Mouse (Mus musculus) myocyte (in vitro differentiated cells): ENCODE measurements around the gene Folr2. TPM values are rescaled to one million over a fixed set of nuclear protein-coding genes. Genes with fewer than 3 reads are reported as not detected.

Experiments used
- H3K27me3 ChIP-seq: one replicate; pipeline ENCODE4 v1.6.1; 2011; ENCODE audit not compliant: control insufficient read depth, insufficient read depth, insufficient read length
- H3K36me3 ChIP-seq: one replicate; pipeline ENCODE4 v1.6.1; 2011; ENCODE audit not compliant: control insufficient read depth, insufficient read depth
- H3K4me2 ChIP-seq: one replicate; pipeline ENCODE4 v1.6.1; 2011; ENCODE audit warnings: low read depth, control low read depth
- H3K4me3 ChIP-seq: one replicate; pipeline ENCODE4 v1.5.1; 2011; ENCODE audit warnings: mild to moderate bottlenecking, control low read depth, moderate library complexity
- H3K79me2 ChIP-seq: one replicate; pipeline ENCODE4 v1.6.1; 2011; ENCODE audit not compliant: control insufficient read depth, insufficient read depth
- H3ac ChIP-seq: one replicate; pipeline ENCODE4 v1.6.1; 2011; ENCODE audit not compliant: control insufficient read depth, insufficient read length
- CEBPB ChIP-seq: IDR thresholded peaks from 2 replicates; pipeline ENCODE4 v1.6.1; 2011; ENCODE audit warnings: mild to moderate bottlenecking, moderate library complexity; ENCODE audit not compliant: poor library complexity, insufficient read depth, severe bottlenecking
- E2F4 ChIP-seq: IDR thresholded peaks from one replicate; pipeline ENCODE4 v1.6.1; 2011; ENCODE audit warnings: mild to moderate bottlenecking, control low read depth, moderate library complexity; ENCODE audit not compliant: insufficient read depth
- MAX ChIP-seq: IDR thresholded peaks from one replicate; pipeline ENCODE4 v1.6.1; 2011; ENCODE audit warnings: low read depth, mild to moderate bottlenecking, control low read depth
- MYOD1 ChIP-seq, 3 experiments: IDR thresholded peaks; one replicate each; pipeline ENCODE4 v1.6.1; 2011; ENCODE audit warnings: control low read depth in 2 of 3, low read depth in 2 of 3, mild to moderate bottlenecking in 2 of 3, moderate library complexity in 1 of 3; ENCODE audit not compliant: insufficient read length in 2 of 3, control insufficient read depth in 1 of 3
- MYOG ChIP-seq, 3 experiments: IDR thresholded peaks; one replicate each; pipeline ENCODE4 v1.6.1; 2011; ENCODE audit warnings: control low read depth in 2 of 3, low read depth in 2 of 3, mild to moderate bottlenecking in 2 of 3; ENCODE audit not compliant: insufficient read length in 2 of 3, control insufficient read depth in 1 of 3, insufficient read depth in 1 of 3
- POLR2A ChIP-seq: IDR thresholded peaks from one replicate; pipeline ENCODE4 v1.6.1; 2011; ENCODE audit warnings: low read depth, mild to moderate bottlenecking, control low read depth, moderate library complexity; ENCODE audit not compliant: insufficient read length
- POLR2AphosphoS2 ChIP-seq: IDR thresholded peaks from one replicate; pipeline ENCODE4 v1.6.1; 2011; ENCODE audit warnings: low read depth, control low read depth; ENCODE audit not compliant: insufficient read length
- REST ChIP-seq: IDR thresholded peaks from one replicate; pipeline ENCODE4 v1.6.1; 2011; ENCODE audit warnings: mild to moderate bottlenecking, control low read depth, moderate library complexity; ENCODE audit not compliant: insufficient read depth, insufficient read length
- SRF ChIP-seq: IDR thresholded peaks from one replicate; pipeline ENCODE4 v1.6.1; 2011; ENCODE audit warnings: low read depth; ENCODE audit not compliant: control insufficient read depth, insufficient read length
- TCF12 ChIP-seq: IDR thresholded peaks from one replicate; pipeline ENCODE4 v1.6.1; 2011; ENCODE audit warnings: mild to moderate bottlenecking, control low read depth; ENCODE audit not compliant: poor library complexity, insufficient read depth, severe bottlenecking
- TCF3 ChIP-seq: IDR thresholded peaks from one replicate; pipeline ENCODE4 v1.6.1; 2011; ENCODE audit warnings: low read depth, control low read depth; ENCODE audit not compliant: insufficient read length
- USF1 ChIP-seq: IDR thresholded peaks from one replicate; pipeline ENCODE4 v1.6.1; 2011; ENCODE audit warnings: low read depth, mild to moderate bottlenecking, control low read depth, moderate library complexity
- polyA plus RNA-seq: library from polyadenylated mRNA; unstranded; fragments of >200 nt; fragmentation: generic; extraction: Trizol; gene quantifications from one replicate; pipeline ENCODE4 v1.2.1, GENCODE M21; 2012; ENCODE audit warnings: missing spikeins

The Folr2 gene
- polyA plus RNA-seq, 1 experiment = not detected

DNA sequence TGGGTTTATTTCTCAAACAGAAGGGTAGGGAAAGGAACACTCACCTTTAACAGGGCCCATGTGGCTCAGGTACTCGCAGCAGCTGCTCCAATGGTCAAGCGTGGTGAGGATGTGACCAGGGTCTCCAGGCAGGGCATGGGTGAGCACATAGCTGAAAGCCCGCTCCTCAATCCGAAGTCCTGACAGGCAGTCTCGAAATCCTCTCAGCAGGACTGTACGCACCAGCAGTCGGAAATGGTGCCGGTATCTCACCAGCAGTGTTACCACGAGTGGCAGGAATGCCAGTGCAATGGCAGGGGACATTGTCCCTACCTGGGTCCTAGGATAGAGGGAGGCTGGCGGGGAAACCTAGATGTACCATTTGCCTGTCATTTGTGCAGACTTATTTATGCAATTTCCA lies 45.0 kb upstream of the Folr2 start:
- Histone ChIP-seq H3K79me2 (peaks cover 11% of the 10 kb centered on the region), H3K4me3 (no peak overlapping the region), H3ac (no peak overlapping the region), H3K36me3 (no peaks in the 10 kb centered on the region), H3K4me2 (no peak overlapping the region), H3K27me3 (no peaks in the 10 kb centered on the region)
- no peak for TF ChIP-seq USF1
- TF ChIP-seq SRF = no peak
- no peak for TF ChIP-seq REST
- no peak for TF ChIP-seq POLR2A
- TF ChIP-seq TCF12 = no peak
- TF ChIP-seq TCF3 = no peak
- no peak for TF ChIP-seq CEBPB
- TF ChIP-seq E2F4 = no peak
- TF ChIP-seq MAX = no peak
- no peak for TF ChIP-seq POLR2AphosphoS2
- no peak for TF ChIP-seq MYOD1 (IDR thresholded peaks at IDR 0.05; ENCODE audit: control insufficient read depth in 1 of 3, insufficient read length in 2 of 3, low read depth in 2 of 3)
- TF ChIP-seq MYOG (IDR thresholded peaks at IDR 0.05; ENCODE audit: control insufficient read depth in 1 of 3, insufficient read depth in 1 of 3, insufficient read length in 2 of 3, low read depth in 2 of 3) = no peak

DNA sequence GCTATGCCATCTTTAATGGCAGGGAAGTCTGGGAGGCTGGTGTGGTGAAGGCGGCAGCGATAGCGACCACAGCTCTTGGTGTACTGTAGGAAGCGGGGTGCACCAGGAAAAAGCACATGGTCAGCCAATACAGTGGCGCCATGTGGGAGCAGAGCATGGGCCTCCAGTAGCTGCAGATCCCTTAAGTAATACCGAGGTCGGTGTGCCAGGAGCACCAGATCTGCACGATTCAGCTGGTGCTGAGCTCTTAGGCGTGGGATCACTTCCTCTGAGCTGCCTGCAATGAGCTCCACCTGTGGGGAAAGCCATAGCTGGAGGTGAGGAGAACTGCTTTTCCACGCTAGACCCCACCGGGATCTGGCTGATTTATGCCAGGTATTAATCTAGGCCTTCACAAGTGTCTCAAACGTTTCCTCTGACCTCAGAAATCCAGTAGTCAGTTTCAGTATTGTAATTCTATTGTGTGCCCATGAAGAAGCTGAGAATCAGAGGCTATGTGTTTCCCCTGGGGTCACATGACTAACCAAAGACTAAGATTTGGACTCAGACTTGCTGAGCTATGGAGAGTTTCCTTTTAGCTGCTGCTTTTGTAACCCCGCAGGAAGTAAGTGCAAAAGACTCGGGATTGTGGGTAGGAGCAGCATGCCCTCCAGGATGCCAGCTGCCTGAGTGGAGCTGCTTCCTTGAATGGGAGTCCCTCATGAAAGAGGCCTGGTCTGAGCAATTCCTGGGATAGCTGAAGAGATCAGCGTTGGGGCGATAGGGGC lies 43.5 kb upstream of the Folr2 start:
- H3K79me2 ChIP-seq = no peaks in the 10 kb centered on the region

DNA sequence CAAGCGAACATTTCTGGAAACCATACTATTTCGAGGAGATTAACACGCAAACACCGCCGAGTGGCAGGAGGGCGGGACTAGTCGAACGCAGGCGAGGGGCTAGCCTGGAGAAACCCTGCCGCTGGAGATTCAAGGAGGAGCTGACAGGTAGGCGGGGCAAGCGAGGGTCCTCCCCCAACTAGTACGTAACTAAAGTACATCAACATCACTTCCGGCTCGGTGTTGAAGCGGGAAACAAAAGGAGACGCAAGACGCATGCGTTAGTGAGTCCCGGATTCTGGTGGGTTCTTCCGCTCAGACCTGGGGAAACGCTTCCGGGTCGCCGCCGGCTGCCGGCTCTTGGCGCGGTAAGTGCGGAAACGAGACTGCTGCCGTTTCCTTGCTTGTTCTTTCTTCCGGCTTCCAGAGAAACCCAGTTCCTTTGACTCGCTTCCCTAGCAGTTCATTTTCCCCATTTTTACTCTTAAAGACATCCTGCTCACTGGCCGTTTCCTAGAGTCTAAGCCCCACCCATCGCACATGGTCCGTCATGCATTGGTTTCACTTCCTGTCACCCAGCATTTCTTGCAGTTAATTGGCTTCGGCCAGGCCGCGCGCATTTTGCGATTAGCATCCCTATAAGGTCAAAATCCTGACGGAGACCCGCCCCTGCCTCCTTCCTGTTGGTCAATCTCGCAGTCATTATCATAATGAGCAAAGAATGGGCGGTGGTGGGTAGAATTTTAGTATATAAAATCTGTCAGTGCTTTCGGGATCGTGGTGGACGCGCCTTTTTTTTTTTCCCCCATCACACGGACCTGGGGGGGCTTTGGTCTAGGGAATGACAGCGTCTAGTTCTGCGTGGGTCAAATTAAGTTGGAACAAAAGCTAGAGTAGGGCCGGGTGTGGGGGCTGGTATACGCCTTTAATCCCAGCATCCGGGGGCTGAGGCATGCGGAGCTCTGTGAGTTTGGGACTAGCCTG lies 39.4 kb upstream of the Folr2 start:
- Histone ChIP-seq H3K36me3 (no peaks in the 10 kb centered on the region), H3K27me3 (no peaks in the 10 kb centered on the region), H3K4me2 (peak overlapping the region; percentile 79), H3ac (peak overlapping the region; percentile 82), H3K79me2 (no peaks in the 10 kb centered on the region), H3K4me3 (peak overlapping the region; percentile 80)
- TF ChIP-seq POLR2AphosphoS2 (peak; percentile 76), CEBPB (no peak), E2F4 (peak; percentile 85), MYOG (IDR thresholded peaks at IDR 0.05; ENCODE audit: control insufficient read depth in 1 of 3, insufficient read depth in 1 of 3, insufficient read length in 2 of 3, low read depth in 2 of 3) (no peak), POLR2A (peak; percentile 68), MYOD1 (IDR thresholded peaks at IDR 0.05; ENCODE audit: control insufficient read depth in 1 of 3, insufficient read length in 2 of 3, low read depth in 2 of 3) (no peak), MAX (peak; percentile 66), TCF3 (no peak), SRF (peak; percentile 97), USF1 (peak; percentile 53), TCF12 (no peak), REST (no peak)

More for the DNA sequence above, 43.5 kb upstream of the Folr2 start:
- Histone ChIP-seq H3K27me3 (no peaks in the 10 kb centered on the region), H3K36me3 (no peaks in the 10 kb centered on the region), H3ac (no peak overlapping the region), H3K4me2 (no peak overlapping the region), H3K4me3 (no peak overlapping the region)
- no peak for TF ChIP-seq REST
- TF ChIP-seq MYOD1 (IDR thresholded peaks at IDR 0.05; ENCODE audit: control insufficient read depth in 1 of 3, insufficient read length in 2 of 3, low read depth in 2 of 3) = no peak
- TF ChIP-seq USF1 = no peak
- TF ChIP-seq TCF12 = no peak
- TF ChIP-seq MAX = no peak
- no peak for TF ChIP-seq MYOG (IDR thresholded peaks at IDR 0.05; ENCODE audit: control insufficient read depth in 1 of 3, insufficient read depth in 1 of 3, insufficient read length in 2 of 3, low read depth in 2 of 3)
- no peak for TF ChIP-seq CEBPB
- TF ChIP-seq TCF3 = no peak
- no peak for TF ChIP-seq SRF

DNA sequence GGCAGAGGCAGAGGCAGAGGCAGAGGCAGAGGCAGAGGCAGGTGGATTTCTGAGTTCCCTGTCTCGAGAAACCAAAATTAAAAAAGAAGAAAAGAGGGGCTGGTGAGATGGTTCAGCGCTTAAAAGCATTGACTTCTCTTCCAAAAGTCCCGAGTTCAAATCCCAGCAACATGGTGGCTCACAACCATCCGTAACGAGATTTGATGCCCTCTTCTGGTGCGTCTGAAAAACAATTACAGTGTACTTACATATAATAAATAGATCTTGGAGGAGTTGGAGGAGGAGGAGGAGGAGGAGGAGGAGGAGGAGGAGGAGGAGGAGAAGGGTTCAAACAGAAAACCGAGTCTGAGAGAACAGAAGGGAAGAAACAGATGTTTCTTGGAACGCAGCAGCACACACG lies 38.7 kb upstream of the Folr2 start:
- no peak for TF ChIP-seq POLR2A
- TF ChIP-seq USF1 = no peak
- TF ChIP-seq CEBPB = no peak
- no peak for TF ChIP-seq TCF12
- no peak for TF ChIP-seq MAX
- TF ChIP-seq REST = no peak
- no peak for TF ChIP-seq SRF
- TF ChIP-seq POLR2AphosphoS2 = no peak
- TF ChIP-seq MYOG (IDR thresholded peaks at IDR 0.05; ENCODE audit: control insufficient read depth in 1 of 3, insufficient read depth in 1 of 3, insufficient read length in 2 of 3, low read depth in 2 of 3) = no peak
- TF ChIP-seq E2F4 = no peak
- no peak for TF ChIP-seq TCF3
- no peak for TF ChIP-seq MYOD1 (IDR thresholded peaks at IDR 0.05; ENCODE audit: control insufficient read depth in 1 of 3, insufficient read length in 2 of 3, low read depth in 2 of 3)
- Histone ChIP-seq H3ac (peak overlapping the region; percentile 82), H3K27me3 (no peaks in the 10 kb centered on the region), H3K79me2 (no peaks in the 10 kb centered on the region), H3K4me2 (peak overlapping the region; percentile 50), H3K4me3 (peak overlapping the region; percentile 80), H3K36me3 (no peaks in the 10 kb centered on the region)
